Mouse (Mus musculus) heart, adult 11 months (tissue): ENCODE data around the gene Fntb.

Experiments used
- DNase-seq: peaks from one replicate; pipeline ENCODE4 v3.0.0; 2022

The Fntb gene

DNA sequence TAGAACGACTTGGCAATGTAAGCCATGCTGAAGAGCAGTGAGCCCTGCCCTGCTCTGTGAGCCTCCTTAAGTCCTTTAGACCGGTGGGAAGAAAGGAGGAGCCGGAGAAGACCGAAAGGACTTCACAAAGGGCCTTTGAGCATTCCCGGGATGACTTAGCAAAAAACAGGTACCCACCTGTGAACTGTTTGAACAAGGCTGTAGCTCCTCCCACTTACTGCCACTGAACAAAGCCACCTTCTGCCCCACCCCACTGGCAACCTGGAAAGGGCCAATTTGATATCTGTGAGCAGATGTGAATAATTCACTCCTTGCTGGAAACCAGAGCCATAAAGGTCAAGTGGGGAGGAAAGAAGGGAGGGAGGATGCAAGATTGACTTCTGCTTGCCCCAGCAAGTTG lies 30.0 kb downstream of the Fntb start, which contains the start of gene Gpx2:
Gpx2 (minus strand) TSS at position 205 of the 400 bp plus-strand sequence.
- no peak for DNase-seq

DNA sequence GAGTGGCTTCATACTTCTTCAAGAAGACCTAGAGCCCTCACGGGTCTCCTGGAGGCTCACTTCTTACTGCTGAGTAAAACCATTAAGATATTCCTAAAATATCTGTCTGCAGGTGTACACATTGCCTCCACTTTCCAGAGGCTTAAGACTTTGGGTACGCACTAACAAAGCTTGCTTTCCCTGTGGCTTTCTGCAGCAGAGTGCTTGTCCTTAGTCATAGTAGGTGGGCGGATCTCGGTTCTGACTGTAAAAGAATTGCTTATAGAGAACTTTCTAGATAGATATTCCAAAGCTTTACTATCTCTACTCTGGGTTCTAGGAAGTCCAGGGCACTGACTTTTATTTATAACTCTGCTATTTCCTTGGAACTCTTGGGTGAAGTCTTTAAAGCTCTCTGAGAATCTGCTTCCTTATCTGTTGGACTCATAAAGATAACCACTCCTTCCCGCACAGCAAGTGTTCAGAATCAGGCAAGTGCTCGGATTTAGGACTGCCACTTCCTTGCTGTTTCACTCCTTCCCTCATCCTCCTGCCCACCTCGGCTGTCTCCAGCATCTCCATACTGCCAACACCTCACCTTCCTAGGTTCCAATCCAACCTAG lies 31.6 kb downstream of the Fntb start:
- no peak for DNase-seq

DNA sequence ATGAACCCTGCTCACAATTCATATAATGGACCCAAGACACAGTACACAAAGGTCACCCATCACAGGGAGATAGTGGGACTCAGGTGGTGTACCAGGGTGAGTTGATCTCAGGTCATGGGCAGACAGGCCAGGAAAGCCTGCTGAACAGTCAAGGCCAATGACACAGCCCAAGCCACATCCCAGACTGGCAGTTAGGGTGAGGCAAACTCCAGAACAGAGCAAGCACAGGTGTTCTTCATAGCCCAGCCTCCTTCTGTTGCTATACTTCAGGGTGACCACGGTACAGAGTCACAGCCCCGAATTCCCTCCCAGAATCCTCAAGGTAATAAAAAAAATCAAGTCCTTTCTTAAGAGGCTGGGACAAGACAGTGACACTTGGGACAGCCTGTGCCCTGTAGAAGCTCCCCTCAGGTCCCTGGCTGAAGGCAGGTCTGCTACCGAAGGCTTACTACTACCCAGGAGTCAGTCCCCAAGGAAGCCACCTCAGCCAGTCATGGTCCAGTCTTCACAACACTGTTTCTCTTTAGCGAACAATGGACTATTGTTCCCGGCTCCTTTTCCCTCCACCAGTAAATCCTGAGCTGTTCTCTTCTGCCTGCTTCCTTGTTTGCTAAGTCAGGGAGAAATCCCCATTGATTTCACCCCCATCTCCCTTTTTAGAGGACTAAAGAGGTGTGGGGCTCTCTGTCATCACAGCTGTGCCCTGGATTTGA lies 32.8 kb downstream of the Fntb start:
- no peak for DNase-seq

DNA sequence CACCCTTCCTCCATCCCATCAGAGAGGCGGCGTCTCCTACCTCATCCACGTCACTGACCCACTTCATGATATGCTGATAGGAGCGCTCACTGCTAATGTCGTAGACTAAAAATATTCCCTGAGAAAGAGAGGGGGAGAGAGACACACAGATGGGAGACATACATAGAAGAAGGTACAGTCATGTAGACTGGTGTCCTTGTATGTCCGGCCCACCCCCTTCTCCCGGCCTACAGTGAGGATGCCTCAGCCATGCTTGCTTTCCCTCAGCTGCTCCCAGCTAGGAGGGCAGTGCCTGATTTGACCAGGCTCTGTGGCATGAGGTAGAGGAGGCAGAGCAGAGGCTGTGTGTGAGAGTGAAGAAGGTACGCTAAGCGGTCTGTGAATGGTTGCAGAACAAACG lies 37.6 kb downstream of the Fntb start:
- peak; percentile 76 for DNase-seq

DNA sequence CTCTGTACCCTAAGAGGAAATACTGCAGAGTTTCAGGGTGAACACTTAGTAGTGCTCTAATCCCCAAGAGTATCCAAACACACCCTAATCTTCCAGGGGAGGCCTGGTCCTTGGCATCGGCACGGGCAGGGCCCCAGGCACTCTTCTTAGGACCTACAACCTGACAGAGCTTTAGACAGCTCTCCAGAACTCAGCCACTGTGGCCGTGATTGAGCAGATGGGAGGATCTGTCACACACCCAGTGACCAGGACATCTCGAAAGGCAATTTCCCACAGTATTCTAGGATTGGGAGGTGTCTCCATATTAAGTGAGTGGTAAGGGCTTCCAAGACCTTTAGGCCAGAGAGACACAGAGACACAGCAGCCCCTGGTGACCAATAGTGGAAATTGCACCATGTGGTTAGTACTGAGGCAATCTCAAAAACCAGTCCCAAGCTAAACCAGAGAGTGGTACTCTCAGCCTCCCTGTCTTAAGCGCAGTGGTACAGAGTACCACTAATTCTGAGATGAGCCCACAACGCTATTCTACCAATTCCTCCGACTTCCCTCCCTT lies 38.4 kb downstream of the Fntb start:
- peak; percentile 89 for DNase-seq

DNA sequence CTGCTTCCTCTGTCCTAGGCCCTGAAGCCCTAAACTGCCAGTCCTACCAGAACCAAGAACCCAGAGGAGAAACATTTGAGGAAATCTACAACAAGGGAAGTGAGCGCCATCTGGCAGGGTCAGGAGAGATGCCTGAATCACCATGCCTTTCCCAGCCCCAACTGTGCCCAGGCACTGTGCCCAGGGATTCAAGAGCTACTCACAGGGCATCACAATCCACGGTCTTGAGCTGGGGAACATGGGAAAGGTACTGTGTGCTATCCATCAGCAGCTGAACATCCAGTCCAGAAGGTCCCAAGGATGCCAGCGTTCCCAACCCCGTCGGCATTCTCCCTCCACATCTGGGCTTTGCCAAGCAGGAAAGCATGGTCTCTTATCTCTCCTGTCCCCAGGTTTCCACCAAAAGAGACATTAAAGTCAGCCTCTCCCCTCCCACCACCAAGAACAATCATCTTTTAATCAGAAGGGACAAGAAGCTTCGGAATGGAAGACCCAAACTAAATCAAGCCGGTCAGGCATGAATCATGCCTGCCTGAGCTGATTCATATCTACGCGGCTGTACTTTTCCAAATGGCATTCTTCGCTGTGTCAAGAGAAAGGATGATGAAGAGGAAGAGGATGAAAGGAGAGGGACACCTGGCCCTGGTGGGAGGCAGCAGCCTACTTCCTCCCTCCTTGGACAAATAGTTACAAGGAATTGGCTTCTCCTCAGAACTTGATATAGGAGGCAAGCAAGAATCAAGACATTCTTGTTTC lies 39.8 kb downstream of the Fntb start:
- peak; percentile 84 for DNase-seq

DNA sequence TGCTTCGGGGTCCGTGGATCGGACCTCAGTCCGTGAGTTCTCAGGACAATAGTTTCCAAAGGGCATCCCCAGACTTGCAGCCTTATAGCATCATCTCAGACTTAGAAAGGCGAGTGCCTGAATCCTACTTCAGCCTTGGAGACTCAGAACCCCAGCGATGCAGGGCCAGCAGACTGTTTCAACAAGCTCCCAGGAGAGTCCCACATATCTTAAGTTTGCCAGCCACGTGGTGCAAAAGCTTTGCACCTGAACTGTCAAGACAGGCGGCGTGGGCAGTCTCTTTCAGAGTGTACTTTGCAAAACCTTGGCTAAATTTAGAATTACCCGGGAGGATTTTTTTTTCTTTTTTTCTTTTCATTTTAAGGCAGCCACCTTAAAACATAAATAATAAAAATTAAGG lies 42.4 kb downstream of the Fntb start:
- DNase-seq: no peak

DNA sequence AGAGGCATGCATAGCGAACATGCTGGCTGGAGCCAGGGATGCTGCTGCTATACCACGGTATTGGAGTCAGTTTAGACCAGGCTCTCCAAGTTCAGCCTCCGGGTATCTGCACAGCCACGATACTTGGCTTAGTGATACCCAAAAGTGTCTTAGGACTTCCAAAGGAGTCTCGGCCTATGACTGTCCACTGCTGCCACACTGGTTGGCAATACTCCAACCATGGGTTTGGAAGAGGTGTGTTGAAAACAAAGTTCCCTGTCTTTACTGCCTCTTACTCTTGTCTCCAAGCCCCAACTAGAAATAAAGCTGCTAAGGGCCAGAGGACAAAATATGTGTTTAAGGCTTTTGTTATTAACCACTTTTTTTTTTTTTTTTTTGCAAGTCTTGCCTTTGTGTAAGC lies 45.1 kb downstream of the Fntb start:
- no peak for DNase-seq

DNA sequence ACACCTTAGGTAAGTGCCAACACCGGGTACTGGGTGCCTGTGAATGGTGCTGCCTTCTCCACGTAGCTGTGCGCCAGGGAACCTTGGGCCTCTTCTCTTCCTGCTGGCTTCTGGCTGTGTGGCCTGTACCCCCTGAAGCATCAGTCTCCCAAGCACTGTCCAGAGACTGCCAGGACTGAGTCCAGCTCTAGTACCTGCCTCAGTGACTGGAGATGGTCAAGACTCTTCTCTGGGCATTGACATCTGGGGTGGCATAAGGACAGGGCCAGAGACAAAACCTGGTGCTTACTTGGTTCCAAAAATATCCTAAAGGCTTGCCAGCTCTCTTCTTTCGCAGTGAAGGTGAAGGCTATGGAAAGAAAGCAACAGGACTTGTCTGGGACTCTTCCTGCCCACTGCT lies 45.6 kb downstream of the Fntb start:
- no peak for DNase-seq

DNA sequence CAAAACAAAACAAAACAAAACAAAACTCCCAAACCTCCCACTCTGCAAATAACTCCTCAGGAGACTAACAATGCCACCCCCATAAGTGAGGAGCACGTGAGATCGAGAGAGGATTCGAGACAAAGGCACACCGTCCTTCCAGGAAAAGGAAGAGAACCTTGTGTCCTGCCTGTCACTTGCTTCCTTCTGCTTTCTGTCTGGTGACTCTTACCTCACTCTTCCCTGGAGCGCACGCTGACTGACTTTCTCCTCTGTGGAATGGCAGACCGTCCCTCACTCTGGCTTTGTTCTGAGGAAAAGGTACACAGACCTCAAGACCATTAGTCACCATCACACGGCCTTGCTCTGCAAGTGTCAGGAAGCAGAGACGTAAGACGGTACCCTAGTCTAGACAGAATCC lies 48.2 kb downstream of the Fntb start:
- DNase-seq: no peak

DNA sequence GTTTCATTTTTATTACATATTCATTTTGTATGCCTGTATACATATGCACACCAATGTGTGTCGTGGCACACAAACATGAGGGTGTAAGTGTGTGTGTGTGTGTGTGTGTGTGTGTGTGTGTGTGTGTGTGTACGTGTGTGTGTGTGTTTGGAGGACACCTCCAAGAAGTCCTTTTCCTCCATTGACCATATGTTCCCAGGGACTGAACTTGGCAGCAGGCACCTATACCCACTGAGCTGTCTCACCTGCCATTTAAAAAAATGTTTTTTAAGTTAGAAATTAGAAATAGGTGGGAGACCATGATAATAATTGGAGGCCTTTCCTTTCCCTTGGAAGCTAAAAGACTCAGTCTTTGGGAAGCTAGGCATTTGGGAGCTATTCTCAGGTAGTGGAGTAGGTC lies 48.7 kb downstream of the Fntb start:
- no peak for DNase-seq

DNA sequence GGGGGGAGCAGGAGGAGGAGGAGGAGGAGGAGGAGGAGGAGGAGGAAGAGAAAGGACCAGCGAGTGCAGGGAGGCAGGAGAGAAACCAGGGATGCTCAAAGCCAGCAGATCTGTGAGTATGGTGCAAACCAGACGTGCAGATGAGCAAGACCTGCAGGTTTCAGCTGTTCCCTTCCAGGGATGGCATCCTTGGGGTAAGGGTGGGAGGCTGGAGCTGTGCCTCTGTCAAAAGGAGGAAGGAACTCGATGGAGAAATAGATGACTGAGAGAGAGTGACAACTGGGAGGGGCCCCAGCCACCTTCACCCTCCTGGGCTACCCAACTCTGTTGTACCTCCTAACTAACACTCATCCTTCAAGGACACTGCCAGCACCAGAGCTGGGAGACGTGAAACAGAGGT lies 51.3 kb downstream of the Fntb start:
- DNase-seq: no peak

DNA sequence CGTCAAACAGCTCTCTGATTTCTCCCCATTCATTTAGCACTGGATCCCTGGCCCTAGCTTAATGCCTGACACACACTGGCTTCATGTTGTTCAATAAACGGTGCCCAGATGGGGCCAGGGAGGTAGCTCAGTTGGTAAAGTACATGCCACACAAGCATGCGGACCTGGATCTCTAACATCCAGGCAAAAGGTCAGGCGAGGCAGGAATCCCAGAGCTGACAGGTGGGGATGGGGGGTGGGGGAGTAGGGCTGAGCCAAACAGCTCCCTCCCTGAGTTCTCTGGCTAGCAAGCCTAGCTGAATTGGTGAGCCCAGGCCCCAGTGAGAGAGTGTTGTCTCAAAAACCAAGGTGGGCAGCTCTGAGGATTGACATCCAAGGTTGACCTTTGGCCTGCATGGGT lies 51.8 kb downstream of the Fntb start:
- DNase-seq: peak; percentile 79

DNA sequence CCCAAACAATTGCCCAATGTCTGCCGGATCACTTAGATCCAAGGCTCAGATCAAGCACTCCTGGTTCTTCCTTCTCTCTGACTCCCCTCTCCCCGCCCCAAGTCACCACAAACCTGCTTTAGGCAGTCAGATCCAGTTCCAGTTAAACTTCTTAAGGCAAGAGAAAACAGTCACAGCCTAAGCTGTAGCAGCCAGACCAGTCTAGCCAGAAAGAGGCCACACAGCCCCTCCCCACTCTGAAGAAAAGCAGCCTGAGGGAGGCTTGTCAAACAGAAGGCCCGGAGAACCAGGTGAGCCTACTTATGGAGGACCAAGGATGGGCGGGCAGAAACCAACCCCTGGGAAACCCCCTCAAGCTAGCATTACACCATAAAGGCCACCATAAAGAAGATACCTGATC lies 52.7 kb downstream of the Fntb start:
- DNase-seq: peak; percentile 87

DNA sequence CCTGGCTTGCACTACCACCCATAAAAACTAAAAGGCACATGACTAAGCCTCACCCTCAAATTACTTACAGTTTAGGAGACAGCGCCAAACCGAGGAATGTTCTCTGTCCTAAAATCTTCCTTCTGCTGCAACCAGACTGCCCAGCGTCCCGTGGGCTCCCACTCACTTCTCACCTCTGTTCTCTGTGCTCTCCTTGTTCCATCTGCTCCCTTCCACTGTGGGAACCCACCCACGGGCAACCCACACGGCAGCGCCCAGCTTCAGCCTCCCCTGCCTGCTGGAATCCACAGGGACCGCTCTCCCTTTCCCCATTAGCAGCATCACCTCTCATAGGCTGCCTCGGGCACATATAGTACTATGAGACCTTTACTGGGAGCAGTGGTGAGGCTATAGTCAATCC lies 53.5 kb downstream of the Fntb start:
- peak; percentile 80 for DNase-seq

DNA sequence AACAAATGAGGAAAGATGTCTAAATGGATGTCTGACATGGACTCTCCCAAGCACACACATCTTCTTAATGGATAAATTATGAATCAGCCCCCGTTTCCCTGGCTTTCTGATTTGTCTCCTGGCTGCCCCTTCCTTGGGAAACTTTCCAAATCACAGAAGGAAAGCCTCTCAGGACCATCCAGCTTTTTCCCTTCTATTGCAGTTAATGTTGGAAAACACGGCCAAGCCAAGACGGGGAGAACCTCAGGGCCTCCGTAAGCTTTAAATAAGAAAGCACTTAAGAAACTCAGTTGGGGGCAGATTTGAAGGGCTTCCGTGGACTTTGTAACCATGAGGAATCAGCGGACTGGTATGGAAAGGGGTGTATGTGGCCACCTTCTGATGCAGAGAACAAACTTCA lies 54.4 kb downstream of the Fntb start:
- DNase-seq: peak; percentile 76

DNA sequence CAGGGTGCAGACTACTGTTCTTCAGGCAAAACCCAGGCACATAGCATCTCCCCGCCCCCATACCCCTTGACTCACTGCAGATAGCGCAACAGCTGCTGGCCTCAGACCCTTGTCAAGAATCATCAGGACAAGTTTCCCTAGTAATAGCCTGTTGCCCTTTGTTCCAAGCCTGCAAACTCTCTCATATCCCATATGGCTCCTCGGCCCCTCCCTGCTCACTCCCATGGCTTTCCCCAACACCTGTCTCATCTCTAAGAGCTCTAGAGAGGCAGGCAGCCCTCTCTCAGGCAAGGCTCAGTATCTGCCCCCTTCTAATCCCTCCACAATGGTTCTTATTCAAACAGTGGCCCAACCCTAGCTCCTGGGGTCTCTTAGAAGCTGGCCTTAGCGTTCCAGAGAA lies 55.2 kb downstream of the Fntb start:
- no peak for DNase-seq

DNA sequence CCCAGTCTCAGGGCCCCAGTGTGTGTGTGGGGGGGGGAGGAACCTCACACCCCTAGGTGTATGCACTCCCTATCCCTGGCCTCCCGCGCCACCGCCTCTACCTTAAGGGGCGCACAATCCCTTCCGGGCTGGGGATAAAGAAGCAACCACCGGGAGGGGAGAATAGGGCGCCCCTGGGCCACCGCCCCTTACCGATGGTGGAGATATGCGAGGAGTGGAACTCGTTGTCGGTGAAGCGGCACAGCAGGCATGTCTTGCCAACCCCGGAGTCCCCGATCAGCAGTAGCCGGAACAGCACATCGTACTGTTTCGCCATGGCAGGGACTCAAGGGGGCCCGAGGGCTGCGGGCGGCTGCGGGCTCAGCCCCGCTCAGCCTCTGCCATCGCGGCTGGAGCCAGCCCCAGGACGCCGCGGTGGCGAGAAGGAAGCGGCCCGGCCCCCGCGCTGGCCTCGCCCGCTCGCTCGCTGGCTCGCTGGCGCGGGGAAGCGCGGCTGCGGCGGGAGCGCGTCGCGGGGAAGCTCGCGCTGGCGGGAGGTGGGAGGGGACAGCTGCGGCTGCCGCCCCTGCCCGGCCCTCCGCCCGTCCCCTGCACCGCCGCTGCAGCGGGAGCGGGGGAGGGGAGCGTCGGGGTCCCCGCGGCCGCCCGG lies 56.7 kb downstream of the Fntb start:
- peak; percentile 90 for DNase-seq

DNA sequence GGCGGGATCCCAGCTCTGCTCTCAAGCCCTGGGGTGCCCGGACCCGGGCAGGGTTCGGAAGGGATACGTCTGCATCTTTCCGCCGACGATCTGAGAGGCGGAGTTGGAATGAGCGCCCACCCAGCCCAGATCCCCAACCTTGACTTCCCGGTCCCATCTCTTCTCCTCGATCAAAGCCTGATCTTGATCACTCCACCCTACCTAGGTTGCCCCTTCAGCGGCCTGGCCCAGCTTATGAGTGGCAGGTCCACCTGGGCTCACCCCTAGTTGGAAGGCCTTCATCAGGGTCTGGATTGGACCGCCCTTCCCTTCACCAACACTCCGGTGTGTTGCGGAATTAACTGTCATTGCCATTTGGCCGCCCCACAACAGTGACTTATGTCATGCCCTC lies 57.3 kb downstream of the Fntb start, which contains the start of gene Rab15:
Rab15 (minus strand) TSS at position 258 of the 391 bp plus-strand sequence.
- no peak for DNase-seq

DNA sequence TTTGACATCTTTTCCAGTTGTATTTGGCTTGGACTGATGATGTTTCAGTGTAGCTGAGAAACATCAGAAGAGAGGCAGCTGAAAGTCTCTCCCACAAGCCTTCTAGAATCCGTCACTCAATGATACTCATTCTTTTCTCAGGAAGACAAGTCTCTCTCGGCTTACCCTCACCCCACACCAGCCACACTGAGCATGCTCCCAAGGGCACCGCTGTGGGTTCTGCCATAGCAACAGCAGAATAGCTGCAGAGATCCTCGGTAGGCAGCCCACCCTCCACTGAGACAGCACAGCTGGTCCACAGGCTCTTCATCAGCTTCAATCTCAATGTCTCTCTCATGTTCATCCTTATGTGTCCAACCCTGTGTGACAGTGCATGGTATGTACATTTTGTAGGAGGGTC lies 59.9 kb downstream of the Fntb start:
- no peak for DNase-seq

DNA sequence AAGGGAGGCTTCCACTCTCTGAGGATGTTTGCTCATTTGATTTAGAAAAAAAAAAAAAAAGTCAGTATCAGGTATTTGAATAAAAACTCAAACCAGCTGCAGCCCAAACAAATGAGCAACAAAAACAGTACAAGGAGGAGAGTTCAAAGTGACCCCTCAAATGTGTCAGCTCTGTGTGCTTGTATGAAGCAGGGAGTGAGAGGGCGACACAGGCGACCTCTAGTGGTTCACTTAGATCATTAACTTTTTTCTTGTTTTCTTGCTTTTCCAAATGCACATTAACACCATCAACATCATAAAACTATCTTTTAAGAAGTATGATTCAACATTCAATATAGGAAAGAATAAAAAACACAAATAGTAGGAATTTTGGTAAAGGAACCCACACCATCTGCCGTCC lies 67.3 kb downstream of the Fntb start:
- no peak for DNase-seq

DNA sequence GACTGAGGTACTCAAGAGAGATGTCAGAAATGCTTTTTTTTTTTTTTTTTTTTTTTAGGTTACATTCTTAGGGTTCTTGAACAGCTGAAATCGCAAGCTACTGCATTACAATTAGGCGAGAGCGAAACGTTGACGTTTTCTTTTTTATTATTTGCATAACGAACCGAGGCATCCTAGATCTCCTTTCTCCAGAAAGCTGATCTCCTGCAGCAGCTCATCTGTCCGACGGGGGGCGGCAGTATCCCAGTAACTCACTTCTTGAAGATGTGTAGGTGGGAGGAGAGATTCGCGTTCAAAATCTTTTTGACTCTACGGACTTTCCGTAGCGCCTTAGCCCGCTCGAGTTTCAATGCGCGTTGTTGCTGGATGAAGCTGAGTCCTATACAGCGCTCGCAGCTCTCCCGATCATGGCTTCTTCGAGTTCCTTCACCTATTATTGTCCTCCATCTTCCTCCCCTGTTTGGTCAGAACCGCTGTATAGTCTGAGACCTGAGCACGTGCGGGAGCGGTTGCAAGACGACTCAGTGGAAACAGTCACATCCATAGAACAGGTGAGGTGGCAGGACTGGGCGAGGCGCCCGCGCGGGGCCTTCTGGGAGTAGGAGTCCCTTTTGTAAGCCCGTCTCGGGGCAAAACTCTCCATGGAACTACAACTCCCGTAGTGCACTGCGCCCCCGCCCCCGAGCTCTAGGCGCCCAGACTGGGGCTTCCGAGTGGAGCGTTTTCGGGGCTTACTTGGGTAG lies 71.9 kb downstream of the Fntb start:
- peak; percentile 100 for DNase-seq
